Mouse (Mus musculus) small intestine, adult 2 months (tissue): ENCODE data around the gene Dbp.

Experiments used
- CTCF ChIP-seq: fragments of 200-500 bp; IDR thresholded peaks from 2 replicates; pipeline ENCODE4 v1.5.1; 2012; ENCODE audit warnings: low read depth, mild to moderate bottlenecking, control low read depth, inconsistent platforms, low read length, moderate library complexity, mixed read lengths; ENCODE audit not compliant: insufficient replicate concordance, insufficient read length; ENCODE audit errors: extremely low read depth
- POLR2A ChIP-seq: fragments of 200-500 bp; IDR thresholded peaks from 2 replicates; pipeline ENCODE4 v1.6.1; 2012; ENCODE audit warnings: low read depth, mild to moderate bottlenecking, control low read depth, inconsistent platforms, low read length, moderate library complexity

GRCm38 (mm10) chr7:45750162-45750561 lies 45.3 kb downstream of the Dbp start:
- TF ChIP-seq CTCF = no peak
- TF ChIP-seq POLR2A = no peak
